Mouse (Mus musculus) olfactory bulb, adult 2 months (tissue): ENCODE measurements around the gene Cisd1.

Experiments
- CTCF ChIP-seq: fragments of 200-500 bp; IDR thresholded peaks from 2 replicates; pipeline ENCODE4 v1.5.1; 2012; ENCODE audit warnings: low read depth, mild to moderate bottlenecking, low read length, moderate library complexity; ENCODE audit not compliant: insufficient read depth
- POLR2A ChIP-seq: fragments of 200-500 bp; IDR thresholded peaks from 2 replicates; pipeline ENCODE4 v1.6.1; 2012; ENCODE audit warnings: mild to moderate bottlenecking, low read depth, low read length, moderate library complexity; ENCODE audit not compliant: insufficient read depth

DNA sequence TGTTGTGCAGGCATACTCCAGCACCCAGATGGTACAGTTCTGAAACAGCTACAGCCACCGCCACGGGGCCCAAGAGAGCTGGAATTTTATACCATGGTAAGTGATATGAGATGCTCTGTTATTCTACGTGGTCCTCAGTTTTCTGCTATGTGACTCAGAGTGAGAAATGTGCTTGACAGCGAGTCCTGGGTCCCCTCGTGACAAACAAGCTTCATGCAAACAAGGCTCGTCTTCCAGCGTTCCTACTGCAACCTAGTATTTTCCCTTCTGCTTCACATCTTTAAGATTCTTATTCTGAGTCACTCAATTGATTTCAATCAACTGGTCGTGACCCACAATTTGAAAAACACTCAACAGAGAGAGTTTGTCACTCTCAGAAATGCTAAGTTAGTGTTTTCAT is 18.7 kb upstream of the Cisd1 start:
- TF ChIP-seq CTCF (no peak), POLR2A (no peak)
